ENCODE assay signal across 28 mouse cellular contexts in genomic region chr6:142990516-142990915, GRCm38 (mm10). TPM values are rescaled to one million over a fixed set of nuclear protein-coding genes. Genes with fewer than 3 reads are reported as not detected.
DNase-seq lines count a peak whose midpoint lies in the region; ATAC-seq and TF ChIP-seq lines count a peak whose summit lies in the region.
"Had no signal": no experiment of that assay in that cellular context is flagged by ENCODE, and none has a peak within 500 bp of the region (broad histone marks: within the 10 kb centered on the region; RNA-seq: fewer than 3 reads in every experiment).

No protein-coding gene starts in this region.

- no peak for TF ChIP-seq CTCF in CH12.LX (conservative IDR thresholded peaks at IDR 0.05 in 1 of 2, IDR thresholded peaks at IDR 0.05 in 1 of 2; ENCODE audit: low read depth in 2 of 2, low read length in 2 of 2)

- TF ChIP-seq POLR2A in CH12.LX (IDR thresholded peaks at IDR 0.05; ENCODE audit: low read depth, low read length), result no peak

- dilution Hi-C loops in CH12.LX (cut with MboI; ENCODE audit: extremely low pct_ligation_motif_present, extremely low pct_unique_long_range_greater_than_20kb, low sequenced_read_pairs), result no loop called here

- in situ Hi-C loops in CH12.LX (cut with MboI; ENCODE audit: low pct_ligation_motif_present, low pct_unique_long_range_greater_than_20kb, low sequenced_read_pairs), result no loop called here

- TF ChIP-seq RAD21 in CH12.LX (IDR thresholded peaks at IDR 0.05; ENCODE audit: low read depth, low read length), result no peak

- no peaks in the 10 kb centered on the region for H3K36me3 ChIP-seq in heart, embryonic 10.5 days
- no peaks in the 10 kb centered on the region for H3K36me3 ChIP-seq in midbrain, embryonic 11.5 days (ENCODE audit: control insufficient read depth, insufficient read depth, low read length)
- H3K36me3 ChIP-seq in midbrain, embryonic 10.5 days, result no peaks in the 10 kb centered on the region
- no peaks in the 10 kb centered on the region for H3K36me3 ChIP-seq in CH12.LX (replicated peaks in 1 of 2; ENCODE audit: control insufficient read depth in 1 of 2, insufficient read depth in 1 of 2, low read length in 1 of 2)
- no peaks in the 10 kb centered on the region for H3K36me3 ChIP-seq in forebrain, embryonic 12.5 days (replicated peaks)
- H3K36me3 ChIP-seq: embryonic facial prominence, embryonic 13.5 days; embryonic facial prominence, embryonic 15.5 days; forebrain, embryonic 10.5 days; forebrain, embryonic 15.5 days had no signal

- no peak for ATAC-seq in midbrain, embryonic 11.5 days (ENCODE audit: low FRiP score)
- ATAC-seq in forebrain, embryonic 12.5 days (ENCODE audit: low FRiP score), result no peak
- ATAC-seq: CD4-positive, CD25-positive, alpha-beta regulatory T cell, adult 4 months; forebrain, embryonic 13.5 days; forebrain, embryonic 15.5 days; forebrain, postnatal 0 days had no signal

- no peak overlapping the region for H3K27ac ChIP-seq in heart, embryonic 10.5 days
- no peak overlapping the region for H3K27ac ChIP-seq in midbrain, embryonic 11.5 days (ENCODE audit: low read depth, low read length)
- H3K27ac ChIP-seq in midbrain, embryonic 10.5 days (replicated peaks), result no peak overlapping the region
- H3K27ac ChIP-seq in CH12.LX (ENCODE audit: insufficient read depth, low read depth), result 0 out of 2 replicates have a peak overlapping the region, but pooled peaks have one; percentile 10
- H3K27ac ChIP-seq in forebrain, embryonic 12.5 days, result no peak overlapping the region
- H3K27ac ChIP-seq: embryonic facial prominence, embryonic 13.5 days; embryonic facial prominence, embryonic 15.5 days; forebrain, embryonic 10.5 days; forebrain, embryonic 13.5 days; forebrain, embryonic 15.5 days had no signal

- H3K9ac ChIP-seq in midbrain, embryonic 11.5 days (ENCODE audit: low read length), result no peak overlapping the region
- H3K9ac ChIP-seq in CH12.LX (ENCODE audit: insufficient read depth, low read depth), result no peak overlapping the region
- H3K9ac ChIP-seq in forebrain, embryonic 12.5 days, result no peak overlapping the region
- H3K9ac ChIP-seq: embryonic facial prominence, embryonic 13.5 days; embryonic facial prominence, embryonic 15.5 days; forebrain, embryonic 13.5 days; forebrain, embryonic 15.5 days; forebrain, postnatal 0 days had no signal

- H3K4me1 ChIP-seq in heart, embryonic 10.5 days, result peaks cover 39% of the 10 kb centered on the region
- peaks cover 5% of the 10 kb centered on the region; the same call in 1 of the 2 replicates for H3K4me1 ChIP-seq in midbrain, embryonic 11.5 days (ENCODE audit: control insufficient read depth, insufficient read depth, low read length)
- H3K4me1 ChIP-seq in midbrain, embryonic 10.5 days, result peaks cover 26% of the 10 kb centered on the region
- peaks cover 21 to 68% of the 10 kb centered on the region in 2 experiments for H3K4me1 ChIP-seq in CH12.LX (ENCODE audit: control insufficient read depth in 1 of 2, insufficient read depth in 2 of 2)
- peaks cover 25% of the 10 kb centered on the region for H3K4me1 ChIP-seq in forebrain, embryonic 12.5 days

- no peak for TF ChIP-seq EP300 in CH12.LX (IDR thresholded peaks at IDR 0.05; ENCODE audit: low read length)

- no peak overlapping the region for H3K4me3 ChIP-seq in heart, embryonic 10.5 days
- no peak overlapping the region for H3K4me3 ChIP-seq in midbrain, embryonic 11.5 days (ENCODE audit: low read depth, low read length)
- no peak overlapping the region for H3K4me3 ChIP-seq in midbrain, embryonic 10.5 days
- H3K4me3 ChIP-seq in CH12.LX (replicated peaks in 1 of 3; ENCODE audit: low read depth in 2 of 3, low read length in 2 of 3, poor library complexity in 1 of 3), result no peak overlapping the region
- H3K4me3 ChIP-seq in forebrain, embryonic 12.5 days (replicated peaks), result no peak overlapping the region
- H3K4me3 ChIP-seq: embryonic facial prominence, embryonic 13.5 days; embryonic facial prominence, embryonic 15.5 days; erythroblast, embryonic 14.5 days; forebrain, embryonic 10.5 days; forebrain, embryonic 13.5 days; forebrain, embryonic 15.5 days had no signal

- peak; percentile 66 for DNase-seq in heart, embryonic 10.5 days (ENCODE audit: low spot score)
- DNase-seq in heart, adult 9 months (ENCODE audit: low spot score in 2 of 2), result no peak
- DNase-seq in midbrain, embryonic 11.5 days (ENCODE audit: low spot score, missing footprints), result peak; percentile 12
- DNase-seq in midbrain, embryonic 10.5 days (ENCODE audit: low spot score), result no peak
- DNase-seq in A20 (ENCODE audit: low read depth, low spot score) (peak; percentile 4), CH12.LX (ENCODE audit: extremely low read depth) (no peak)
- no peak for DNase-seq in gastrocnemius, adult 18-20 months (ENCODE audit: low spot score)
- DNase-seq: adrenal gland, adult 2 months; adrenal gland, postnatal 10 days; adrenal gland, postnatal 25 days; B cell, adult 2 months; cerebellum, adult 11 months; cerebellum, adult 18-20 months; cerebellum, adult 8-10 months; cerebellum, adult 9-11 months; cerebellum, postnatal 14 days; cerebellum, postnatal 36 days; embryo, embryonic 11 days; forebrain, postnatal 0 days had no signal

- no peaks in the 10 kb centered on the region; the same call in 1 of the 2 replicates for H3K27me3 ChIP-seq in heart, embryonic 10.5 days (ENCODE audit: insufficient read depth, poor library complexity, severe bottlenecking)
- H3K27me3 ChIP-seq in midbrain, embryonic 11.5 days (ENCODE audit: control insufficient read depth, insufficient read depth, low read length), result no peaks in the 10 kb centered on the region
- no peaks in the 10 kb centered on the region; the same call in 1 of the 2 replicates for H3K27me3 ChIP-seq in midbrain, embryonic 10.5 days (ENCODE audit: low read depth, poor library complexity, severe bottlenecking)
- no peaks in the 10 kb centered on the region for H3K27me3 ChIP-seq in CH12.LX (replicated peaks)
- H3K27me3 ChIP-seq in forebrain, embryonic 12.5 days, result peaks cover 17% of the 10 kb centered on the region; the same call in 1 of the 2 replicates
- H3K27me3 ChIP-seq: embryonic facial prominence, embryonic 13.5 days; embryonic facial prominence, embryonic 15.5 days had no signal

- H3K4me2 ChIP-seq in midbrain, embryonic 11.5 days, result no peak overlapping the region
- H3K4me2 ChIP-seq in CH12.LX (ENCODE audit: insufficient read depth, low read depth, poor library complexity, severe bottlenecking), result no peak overlapping the region
- no peak overlapping the region for H3K4me2 ChIP-seq in forebrain, embryonic 12.5 days
- H3K4me2 ChIP-seq: embryonic facial prominence, embryonic 13.5 days; embryonic facial prominence, embryonic 15.5 days; forebrain, embryonic 13.5 days; forebrain, embryonic 15.5 days had no signal

- no peaks in the 10 kb centered on the region for H3K79me2 ChIP-seq in CH12.LX (replicated peaks; ENCODE audit: control insufficient read depth, extremely low read depth, insufficient read depth, poor library complexity, severe bottlenecking)

- WGBS in heart, embryonic 10.5 days, result 78% methylated on average over 9 of the region's 9 CpGs
- 83% methylated on average over 9 of the region's 9 CpGs for WGBS in midbrain, embryonic 11.5 days
- 83% methylated on average over 9 of the region's 9 CpGs for WGBS in midbrain, embryonic 10.5 days
- 81% methylated on average over 9 of the region's 9 CpGs for WGBS in forebrain, embryonic 12.5 days

- H3K9me3 ChIP-seq in heart, embryonic 10.5 days, result no peaks in the 10 kb centered on the region
- no peaks in the 10 kb centered on the region for H3K9me3 ChIP-seq in midbrain, embryonic 11.5 days (ENCODE audit: control insufficient read depth, low read length)
- no peaks in the 10 kb centered on the region for H3K9me3 ChIP-seq in midbrain, embryonic 10.5 days (replicated peaks)
- H3K9me3 ChIP-seq in CH12.LX (replicated peaks; ENCODE audit: low read length), result no peaks in the 10 kb centered on the region
- no peaks in the 10 kb centered on the region for H3K9me3 ChIP-seq in forebrain, embryonic 12.5 days
- H3K9me3 ChIP-seq: embryonic facial prominence, embryonic 13.5 days; embryonic facial prominence, embryonic 15.5 days; forebrain, embryonic 10.5 days; forebrain, embryonic 13.5 days; forebrain, embryonic 15.5 days had no signal

TF ChIP-seq in CH12.LX, 34 proteins besides CTCF, POLR2A, EP300 and RAD21:
- TF ChIP-seq IRF4 (IDR thresholded peaks at IDR 0.05; ENCODE audit: low read depth, low read length), result no peak
- TF ChIP-seq MAX (IDR thresholded peaks at IDR 0.05; ENCODE audit: low read length), result no peak
- TF ChIP-seq MYC (IDR thresholded peaks at IDR 0.05; ENCODE audit: low read depth, low read length), result no peak
- no peak for TF ChIP-seq PAX5 (IDR thresholded peaks at IDR 0.05; ENCODE audit: low read length)
- no peak for TF ChIP-seq USF2 (conservative IDR thresholded peaks at IDR 0.05; ENCODE audit: low read depth, low read length)
- TF ChIP-seq CHD2 (IDR thresholded peaks at IDR 0.05; ENCODE audit: low read length), result no peak
- TF ChIP-seq E2F4 (IDR thresholded peaks at IDR 0.05; ENCODE audit: insufficient replicate concordance, low read depth, low read length), result no peak
- TF ChIP-seq TCF12 (IDR thresholded peaks at IDR 0.05; ENCODE audit: low read depth, low read length), result no peak

RNA-seq across cellular contexts. Expression of gene St8sia1, which starts 26.3 kb away (rescaled TPM):
- polyA plus RNA-seq in heart, embryonic 10.5 days (2016; fragmentation: Nextera tagmentation; extraction: Ambion mirVana), result 3.1 and 3.4 TPM in 2 replicates
- polyA plus RNA-seq in midbrain, embryonic 11.5 days (2014; fragmentation: Nextera tagmentation; extraction: Ambion mirVana), result 3.8 and 5.4 TPM in 2 replicates
- polyA plus RNA-seq in midbrain, embryonic 10.5 days (2016; fragmentation: Nextera tagmentation; extraction: Ambion mirVana), result 3.2 and 3.9 TPM in 2 replicates
- total RNA-seq in CH12.LX (2012; rRNA removed), result 0.04 and 0.13 TPM in 2 replicates
- total RNA-seq in CH12.LX (2014; rRNA removed), result 0.20 and 0.22 TPM in 2 replicates
- 0.31 and 0.51 TPM in 2 replicates for polyA plus RNA-seq in CH12.LX (2012; ENCODE audit: insufficient read length, low read depth)
- under 1 TPM; 0.19 to 0.30 TPM for total RNA-seq in gastrocnemius, adult 18-20 months (2021)
- polyA plus RNA-seq in forebrain, embryonic 12.5 days (2016; fragmentation: Nextera tagmentation; extraction: Ambion mirVana), result 6.3 and 6.4 TPM in 2 replicates
- total RNA-seq: MEL had no signal
- polyA plus RNA-seq: erythroblast, embryonic 14.5 days had no signal

Comparison
In these comparisons a context has a peak if more than half of its experiments do, and no peak if none do; other contexts are left out.
1. DNase-seq: peak in heart, embryonic 10.5 days (single experiment), midbrain, embryonic 11.5 days (single experiment) and A20 (single experiment); none in heart, adult 9 months (0 of 2), midbrain, embryonic 10.5 days (single experiment), CH12.LX (single experiment) and gastrocnemius, adult 18-20 months (single experiment).